Mouse (Mus musculus): Measurements from ENCODE around the gene Brd7. TPM values are rescaled to one million over a fixed set of nuclear protein-coding genes. Genes with fewer than 3 reads are reported as not detected.
A peak's percentile ranks its signal among the peaks of the same experiment; 100 is the strongest.

Brd7 gene
- polyA plus RNA-seq, 1 experiment, result 69.8 TPM

GRCm38 (mm10) chr8:88369805-88370204 is 7.8 kb upstream of the Brd7 start:
- TF ChIP-seq POLR2A (IDR thresholded peaks at IDR 0.05; ENCODE audit: borderline replicate concordance, insufficient read depth, low read length), result no peak
- TF ChIP-seq CTCF (IDR thresholded peaks at IDR 0.05; ENCODE audit: borderline replicate concordance, insufficient read depth, low read depth, low read length), result no peak
- Histone ChIP-seq H3K27ac (ENCODE audit: insufficient read depth, low read length) (no peak overlapping the region), H3K27me3 (ENCODE audit: control insufficient read depth, insufficient read depth, low read length) (no peaks in the 10 kb centered on the region; the same call in 1 of the 2 replicates), H3K4me1 (ENCODE audit: control insufficient read depth, insufficient read depth, low read length) (no peaks in the 10 kb centered on the region), H3K4me3 (replicated peaks; ENCODE audit: insufficient read depth, low read depth, low read length) (no peak overlapping the region)
- WGBS, result 46% methylated on average over 3 of the region's 3 CpGs
- no peak for DNase-seq

DNA sequence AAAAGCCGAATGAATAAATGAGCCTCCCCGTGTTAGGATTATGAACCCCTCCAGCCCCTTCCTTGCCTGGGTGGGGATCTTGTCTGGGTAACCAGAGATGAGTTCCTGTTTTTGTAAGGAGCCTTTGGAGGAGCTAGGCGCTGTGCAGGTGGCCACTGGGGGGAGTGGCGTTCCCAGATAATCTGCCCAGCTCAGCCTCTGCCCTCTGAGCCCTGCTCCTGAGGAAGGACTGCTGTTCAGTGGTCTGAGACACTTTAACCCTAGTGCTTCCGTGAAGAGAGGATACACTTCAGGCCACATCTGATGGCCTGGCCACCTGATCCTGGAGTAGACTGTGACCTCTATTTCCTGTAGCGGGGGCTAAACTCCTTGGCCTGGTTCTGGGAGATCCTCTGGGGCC is 7.2 kb upstream of the Brd7 start:
- Histone ChIP-seq H3K4me1 (ENCODE audit: control insufficient read depth, insufficient read depth, low read length) (no peaks in the 10 kb centered on the region), H3K27ac (ENCODE audit: insufficient read depth, low read length) (no peak overlapping the region), H3K27me3 (ENCODE audit: control insufficient read depth, insufficient read depth, low read length) (no peaks in the 10 kb centered on the region; the same call in 1 of the 2 replicates), H3K4me3 (replicated peaks; ENCODE audit: insufficient read depth, low read depth, low read length) (no peak overlapping the region)
- TF ChIP-seq CTCF (IDR thresholded peaks at IDR 0.05; ENCODE audit: borderline replicate concordance, insufficient read depth, low read depth, low read length) (peak; percentile 50), POLR2A (IDR thresholded peaks at IDR 0.05; ENCODE audit: borderline replicate concordance, insufficient read depth, low read length) (no peak)
- 35% methylated on average over 6 of the region's 6 CpGs for WGBS
- DNase-seq, result no peak

DNA sequence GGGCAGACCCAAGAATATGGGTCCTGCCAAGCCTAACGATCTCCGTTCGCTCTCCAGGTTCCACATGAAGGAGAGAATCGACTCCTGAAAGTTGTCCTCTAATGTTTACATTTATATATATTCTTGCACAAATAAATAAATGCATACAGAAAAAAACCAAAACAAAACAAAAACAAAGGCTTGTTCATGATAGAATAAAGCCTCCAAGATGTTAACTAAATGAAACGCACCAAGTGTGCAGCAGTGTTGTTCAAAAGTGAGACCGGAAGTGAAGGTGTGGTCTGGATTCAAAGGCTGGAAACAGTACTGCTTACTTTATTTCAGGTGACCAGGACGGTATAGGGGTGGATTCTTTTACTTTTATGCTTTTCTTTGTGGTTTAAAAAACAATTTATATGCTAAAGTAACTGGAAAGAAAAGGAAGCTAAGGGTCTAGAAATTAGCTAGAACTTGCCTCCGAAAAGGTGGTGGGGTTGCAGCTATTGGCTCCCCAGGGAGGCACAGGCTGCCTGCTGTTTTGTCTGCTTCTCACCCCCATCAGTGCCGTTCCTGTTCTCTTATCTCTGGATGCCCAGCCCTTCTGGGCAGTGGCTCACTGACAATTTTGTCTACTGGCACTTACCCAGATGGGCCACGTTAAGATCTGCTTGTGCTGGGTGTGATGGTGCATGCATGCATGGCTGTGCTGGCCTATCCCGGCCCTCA is 604 bp upstream of the Brd7 start:
- TF ChIP-seq POLR2A (IDR thresholded peaks at IDR 0.05; ENCODE audit: borderline replicate concordance, insufficient read depth, low read length), result no peak
- TF ChIP-seq CTCF (IDR thresholded peaks at IDR 0.05; ENCODE audit: borderline replicate concordance, insufficient read depth, low read depth, low read length), result no peak
- no peaks in the 10 kb centered on the region; the same call in 1 of the 2 replicates for H3K4me1 ChIP-seq (ENCODE audit: control insufficient read depth, insufficient read depth, low read length)
- H3K27ac ChIP-seq (ENCODE audit: insufficient read depth, low read length), result no peak overlapping the region
- H3K4me3 ChIP-seq (replicated peaks; ENCODE audit: insufficient read depth, low read depth, low read length), result peak overlapping the region; percentile 98
- H3K27me3 ChIP-seq (ENCODE audit: control insufficient read depth, insufficient read depth, low read length), result no peaks in the 10 kb centered on the region
- peak; percentile 31 to 42 for DNase-seq
- WGBS, result 18% methylated on average over 11 of the region's 11 CpGs

- DNase-seq, result peak in 1 of 2 experiments; percentile 24
- TF ChIP-seq CTCF (IDR thresholded peaks at IDR 0.05; ENCODE audit: borderline replicate concordance, insufficient read depth, low read depth, low read length), result no peak
- no peak for TF ChIP-seq POLR2A (IDR thresholded peaks at IDR 0.05; ENCODE audit: borderline replicate concordance, insufficient read depth, low read length)
- no peaks in the 10 kb centered on the region; the same call in 1 of the 2 replicates for H3K4me1 ChIP-seq (ENCODE audit: control insufficient read depth, insufficient read depth, low read length)
- under 1% methylated on average over 31 of the region's 31 CpGs for WGBS
- no peaks in the 10 kb centered on the region for H3K27me3 ChIP-seq (ENCODE audit: control insufficient read depth, insufficient read depth, low read length)
- peak overlapping the region; percentile 98 for H3K4me3 ChIP-seq (replicated peaks; ENCODE audit: insufficient read depth, low read depth, low read length)
- H3K27ac ChIP-seq (ENCODE audit: insufficient read depth, low read length), result peak overlapping the region; percentile 97
These were observed 818 bp downstream of the Brd7 start for GRCm38 (mm10) chr8:88361044-88361707.

- DNase-seq, result no peak
- 37% methylated on average over 2 of the region's 2 CpGs for WGBS
- H3K4me3 ChIP-seq (replicated peaks; ENCODE audit: insufficient read depth, low read depth, low read length), result no peak overlapping the region
These were observed 2.0 kb downstream of the Brd7 start for GRCm38 (mm10) chr8:88359959-88360358.

DNA sequence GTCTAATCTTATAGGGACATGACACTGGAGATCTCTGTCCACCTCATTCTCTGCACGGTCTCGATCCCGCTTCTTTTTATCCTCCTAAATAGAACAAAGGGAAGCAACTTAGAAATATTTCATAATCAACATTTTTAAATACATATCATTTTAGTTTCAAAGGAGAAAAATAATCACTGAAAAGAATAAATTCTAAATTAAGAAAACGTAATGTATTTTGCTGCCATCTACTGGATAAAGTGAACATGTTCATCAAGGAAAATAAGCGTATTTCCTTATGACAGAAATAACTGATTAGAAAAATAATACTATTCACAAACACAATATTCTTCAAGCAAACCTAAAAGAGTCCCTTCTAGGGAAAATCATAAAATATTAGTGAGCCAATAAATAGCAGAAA is 4.0 kb downstream of the Brd7 start:
- no peaks in the 10 kb centered on the region; the same call in 1 of the 2 replicates for H3K4me1 ChIP-seq (ENCODE audit: control insufficient read depth, insufficient read depth, low read length)
- TF ChIP-seq POLR2A (IDR thresholded peaks at IDR 0.05; ENCODE audit: borderline replicate concordance, insufficient read depth, low read length) (no peak), CTCF (IDR thresholded peaks at IDR 0.05; ENCODE audit: borderline replicate concordance, insufficient read depth, low read depth, low read length) (0 out of 2 replicates have a peak, but pooled peaks have one; percentile 23)
- H3K27me3 ChIP-seq (ENCODE audit: control insufficient read depth, insufficient read depth, low read length), result no peaks in the 10 kb centered on the region
- 72% methylated on average over 5 of the region's 5 CpGs for WGBS
- no peak overlapping the region for H3K4me3 ChIP-seq (replicated peaks; ENCODE audit: insufficient read depth, low read depth, low read length)
- H3K27ac ChIP-seq (ENCODE audit: insufficient read depth, low read length), result no peak overlapping the region
- no peak for DNase-seq

More at GRCm38 (mm10) chr8:88359959-88360358, 2.0 kb downstream of the Brd7 start:
- no peak for TF ChIP-seq CTCF (IDR thresholded peaks at IDR 0.05; ENCODE audit: borderline replicate concordance, insufficient read depth, low read depth, low read length)
- Histone ChIP-seq H3K4me1 (ENCODE audit: control insufficient read depth, insufficient read depth, low read length) (no peaks in the 10 kb centered on the region; the same call in 1 of the 2 replicates), H3K27me3 (ENCODE audit: control insufficient read depth, insufficient read depth, low read length) (no peaks in the 10 kb centered on the region), H3K27ac (ENCODE audit: insufficient read depth, low read length) (no peak overlapping the region)

- no peaks in the 10 kb centered on the region for H3K27me3 ChIP-seq (ENCODE audit: control insufficient read depth, insufficient read depth, low read length)
- H3K27ac ChIP-seq (ENCODE audit: insufficient read depth, low read length), result no peak overlapping the region
- 66% methylated on average over 5 of the region's 5 CpGs for WGBS
- H3K4me3 ChIP-seq (replicated peaks; ENCODE audit: insufficient read depth, low read depth, low read length), result no peak overlapping the region
- TF ChIP-seq POLR2A (IDR thresholded peaks at IDR 0.05; ENCODE audit: borderline replicate concordance, insufficient read depth, low read length) (no peak), CTCF (IDR thresholded peaks at IDR 0.05; ENCODE audit: borderline replicate concordance, insufficient read depth, low read depth, low read length) (no peak)
- DNase-seq, result no peak
- no peaks in the 10 kb centered on the region; the same call in 1 of the 2 replicates for H3K4me1 ChIP-seq (ENCODE audit: control insufficient read depth, insufficient read depth, low read length)
These were observed 4.6 kb downstream of the Brd7 start for GRCm38 (mm10) chr8:88357226-88357933.

Data from cerebellum, adult 2 months (tissue).